Mouse (Mus musculus) R1 (cell line): Measurements from ENCODE around the gene Evx2.

Source experiments
- DNase-seq: peaks from one replicate; pipeline ENCODE4 v3.0.0-alpha.2; 2018; ENCODE audit warnings: low read depth, low spot score

Evx2 gene

GRCm38 (mm10) chr2:74659507-74660005 lies at the start of gene Evx2:
Gene Evx2, minus strand, starts transcription at chr2:74659557.
- peak; percentile 29 for DNase-seq

GRCm38 (mm10) chr2:74708676-74709075 lies 49.3 kb upstream of the Evx2 start:
- no peak for DNase-seq

- no peak for DNase-seq
Measured at GRCm38 (mm10) chr2:74707599-74707998, 48.2 kb upstream of the Evx2 start.

- no peak for DNase-seq
Measured at GRCm38 (mm10) chr2:74706393-74706960, 47.1 kb upstream of the Evx2 start.

- no peak for DNase-seq
Measured at GRCm38 (mm10) chr2:74705467-74706089, 46.2 kb upstream of the Evx2 start.

- no peak for DNase-seq
Measured at GRCm38 (mm10) chr2:74704999-74705466, 45.7 kb upstream of the Evx2 start.

- DNase-seq, result no peak
Measured at GRCm38 (mm10) chr2:74704393-74704998, 45.1 kb upstream of the Evx2 start, which contains the start of gene Hoxd8. Gene Hoxd8, plus strand, starts transcription at chr2:74704615.

GRCm38 (mm10) chr2:74703720-74704392 lies 44.5 kb upstream of the Evx2 start:
- DNase-seq, result peak; percentile 28

- DNase-seq, result no peak
Measured at GRCm38 (mm10) chr2:74703317-74703716, 44.0 kb upstream of the Evx2 start.

GRCm38 (mm10) chr2:74702820-74703219 lies 43.5 kb upstream of the Evx2 start:
- no peak for DNase-seq

GRCm38 (mm10) chr2:74701949-74702819 lies 42.8 kb upstream of the Evx2 start:
- DNase-seq, result no peak

GRCm38 (mm10) chr2:74700546-74701112 lies 41.3 kb upstream of the Evx2 start:
- DNase-seq, result no peak

GRCm38 (mm10) chr2:74699664-74700545 lies 40.5 kb upstream of the Evx2 start:
- no peak for DNase-seq

- DNase-seq, result peak; percentile 42
Measured at GRCm38 (mm10) chr2:74699053-74699430, 39.7 kb upstream of the Evx2 start.

- DNase-seq, result peak; percentile 55
Measured at GRCm38 (mm10) chr2:74698201-74699052, 39.1 kb upstream of the Evx2 start.

GRCm38 (mm10) chr2:74697567-74698121 lies 38.3 kb upstream of the Evx2 start, which contains the start of gene Hoxd9:
Gene Hoxd9, plus strand, starts transcription at chr2:74697727.
- DNase-seq, result peak; percentile 79

GRCm38 (mm10) chr2:74696442-74697335 lies 37.3 kb upstream of the Evx2 start:
- peak; percentile 21 for DNase-seq
